Mouse (Mus musculus) embryo, embryonic 9.5 days (tissue): ENCODE measurements around the gene Baiap2l2.
"Not testable (repeated sequence)": the region's sequence is repeated elsewhere in the genome, so short reads cannot be mapped to it uniquely, and the experiment has no call there.

Experiments
- DNase-seq: peaks from one replicate; pipeline ENCODE4 v3.0.0-alpha.2; 2017; ENCODE audit errors: extremely low spot score

Baiap2l2 gene

DNA sequence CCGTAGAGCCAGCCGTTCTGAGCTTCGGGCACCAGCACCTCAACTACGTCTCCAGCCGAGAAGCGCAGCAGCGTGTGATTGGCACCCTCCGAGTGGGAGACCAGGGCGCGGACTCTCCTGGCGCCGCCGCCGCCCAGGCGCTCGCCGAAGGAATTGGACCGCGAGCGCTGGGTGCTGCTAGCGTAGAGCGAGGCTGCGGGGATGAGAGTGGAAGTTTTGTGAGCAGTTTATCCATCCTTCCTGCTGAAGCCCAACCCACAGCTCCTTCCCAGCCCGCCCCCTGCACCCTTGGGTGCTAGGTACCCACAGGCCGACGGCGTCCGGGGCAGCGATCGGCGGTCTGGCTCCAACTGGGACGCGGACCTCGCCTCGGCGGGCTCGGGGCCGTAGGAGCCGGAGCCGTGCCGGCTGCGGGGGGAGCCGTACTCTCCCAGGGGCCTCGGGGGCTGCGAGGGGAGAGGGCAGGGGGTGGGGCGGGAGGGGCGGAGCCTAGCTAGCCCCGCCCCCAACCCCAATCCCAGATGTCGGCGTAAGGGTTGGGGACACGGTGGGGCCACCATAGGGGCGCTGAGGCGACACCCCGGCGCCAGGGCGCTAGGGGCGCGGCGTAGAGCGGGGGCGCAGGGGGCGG, 24.1 kb downstream of the Baiap2l2 start:
- peak; percentile 45 for DNase-seq

GRCm38 (mm10) chr15:79258521-79258920, 26.8 kb downstream of the Baiap2l2 start:
- DNase-seq = no peak

DNA sequence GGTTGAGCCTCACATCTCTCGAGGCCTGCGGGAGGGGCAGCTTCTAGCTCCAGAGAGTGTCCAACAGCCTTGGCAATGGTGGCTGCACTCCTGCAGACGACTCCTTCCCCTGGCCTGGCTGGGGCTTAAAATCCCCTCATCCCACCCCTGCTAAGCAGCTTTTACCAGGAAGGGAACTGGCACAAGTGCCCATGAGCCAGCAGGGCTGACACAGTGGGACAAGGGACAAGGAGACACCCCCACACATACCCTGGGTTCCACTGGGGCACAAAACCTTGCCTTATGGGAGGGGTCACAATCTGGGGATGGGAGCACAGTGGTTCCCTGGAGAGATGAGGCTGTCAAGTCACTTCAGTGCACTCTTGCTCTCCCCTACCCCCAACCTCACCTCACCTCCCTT, 30.7 kb downstream of the Baiap2l2 start, which contains the start of gene Slc16a8:
Slc16a8 (minus strand) TSS at position 101 of the 400 bp plus-strand sequence.
- no peak for DNase-seq

GRCm38 (mm10) chr15:79252580-79252979, 32.8 kb downstream of the Baiap2l2 start:
- DNase-seq = no peak

GRCm38 (mm10) chr15:79251781-79252491, 33.4 kb downstream of the Baiap2l2 start:
- DNase-seq = peak; percentile 42

DNA sequence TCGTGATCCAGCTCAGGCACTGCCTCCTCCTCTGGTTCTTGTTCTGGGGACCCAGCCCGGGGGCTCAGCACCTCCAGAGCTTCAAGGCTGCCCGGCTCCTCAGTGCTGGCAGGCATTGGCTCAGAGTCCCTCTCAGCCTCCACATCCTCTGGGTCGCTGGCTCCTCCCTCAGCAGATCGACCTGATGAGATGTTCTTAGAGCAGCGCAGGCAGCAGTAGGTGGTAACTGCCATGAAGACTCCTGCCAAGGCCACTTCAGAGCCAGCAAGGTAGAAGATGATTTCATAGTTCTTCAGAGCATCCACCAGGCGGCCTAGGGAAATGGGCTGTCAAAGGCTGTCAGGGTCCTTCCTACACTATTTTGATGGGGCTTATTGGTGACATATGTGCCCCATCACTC, 34.2 kb downstream of the Baiap2l2 start:
- no peak for DNase-seq

DNA sequence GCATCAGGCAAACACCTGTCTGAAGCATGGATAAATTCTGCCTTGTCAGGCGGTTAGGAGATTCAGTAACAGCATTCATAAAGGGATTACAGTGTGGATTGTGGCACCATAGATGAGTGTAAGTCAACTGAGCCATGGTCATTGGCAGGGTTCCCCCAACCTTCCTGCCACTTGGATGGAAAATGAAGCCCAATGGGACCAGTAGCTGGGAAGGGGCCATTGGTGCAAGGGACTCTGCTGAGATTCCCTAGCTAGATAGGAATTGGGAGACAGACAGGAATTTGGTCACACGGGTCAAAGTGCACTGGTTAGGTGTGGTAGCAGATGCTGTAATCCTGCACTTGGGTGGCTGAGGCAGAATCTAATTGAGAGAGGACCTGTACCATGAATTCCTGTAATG, 35.1 kb downstream of the Baiap2l2 start:
- DNase-seq = no peak

DNA sequence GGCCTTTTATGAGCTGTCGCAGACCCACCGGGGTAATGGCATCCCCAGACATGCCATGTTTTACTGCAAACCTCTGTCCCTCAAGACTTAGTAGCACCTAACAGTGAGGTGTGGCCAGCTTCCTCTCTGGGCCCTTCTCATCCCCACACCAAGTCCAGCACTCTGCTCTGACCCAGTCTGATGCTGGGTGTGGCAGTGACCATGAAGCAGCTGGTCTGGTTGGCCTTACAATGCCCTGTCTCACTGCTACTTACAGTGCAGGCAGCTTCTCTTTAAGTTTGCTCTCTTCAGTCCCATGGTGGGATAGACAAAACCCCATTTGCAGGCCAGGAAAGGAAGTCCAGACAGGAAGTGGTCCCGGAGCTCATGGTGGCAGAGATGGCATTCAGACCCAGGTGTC, 40.0 kb downstream of the Baiap2l2 start:
- DNase-seq = no peak

DNA sequence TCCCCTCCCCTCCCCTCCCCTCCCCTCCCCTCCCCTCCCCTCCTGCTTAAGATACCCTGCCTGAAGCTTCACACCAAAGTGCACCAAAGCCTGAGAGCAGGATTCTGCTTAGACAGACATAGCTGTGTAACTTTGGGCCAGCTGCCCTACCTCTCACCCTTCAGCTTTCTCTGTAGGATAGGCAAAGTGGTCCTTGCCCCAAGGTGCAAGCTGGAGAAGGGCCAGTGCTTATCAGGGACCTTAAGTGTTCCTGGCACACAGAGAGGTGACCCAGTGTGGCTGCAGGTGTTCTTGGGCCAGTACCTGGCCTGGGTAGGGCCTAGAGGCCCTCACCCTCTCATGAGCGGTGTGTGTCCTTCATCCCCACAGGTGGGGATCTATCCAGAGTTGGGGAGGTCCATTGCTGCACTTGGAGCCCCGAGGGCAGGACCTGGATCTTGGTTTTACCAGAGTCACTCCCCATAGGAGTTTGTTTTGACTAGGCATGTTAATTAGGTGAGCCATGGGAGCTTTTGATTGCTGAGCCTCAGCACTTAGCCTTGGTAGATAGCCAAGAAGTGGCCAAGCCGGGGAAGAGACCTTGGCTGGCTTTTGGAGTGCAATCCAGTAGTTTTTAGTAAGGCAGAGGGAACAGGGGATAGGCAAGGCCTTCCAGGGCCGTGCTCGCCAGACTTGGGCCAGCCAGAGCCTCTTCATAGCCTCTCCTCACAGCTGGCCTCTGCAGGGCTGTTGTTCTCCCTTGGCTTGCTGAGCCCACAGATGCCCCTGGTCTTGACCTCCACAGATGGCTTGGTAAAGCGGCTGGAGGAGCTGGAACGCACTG, 41.1 kb downstream of the Baiap2l2 start:
- DNase-seq = no peak

DNA sequence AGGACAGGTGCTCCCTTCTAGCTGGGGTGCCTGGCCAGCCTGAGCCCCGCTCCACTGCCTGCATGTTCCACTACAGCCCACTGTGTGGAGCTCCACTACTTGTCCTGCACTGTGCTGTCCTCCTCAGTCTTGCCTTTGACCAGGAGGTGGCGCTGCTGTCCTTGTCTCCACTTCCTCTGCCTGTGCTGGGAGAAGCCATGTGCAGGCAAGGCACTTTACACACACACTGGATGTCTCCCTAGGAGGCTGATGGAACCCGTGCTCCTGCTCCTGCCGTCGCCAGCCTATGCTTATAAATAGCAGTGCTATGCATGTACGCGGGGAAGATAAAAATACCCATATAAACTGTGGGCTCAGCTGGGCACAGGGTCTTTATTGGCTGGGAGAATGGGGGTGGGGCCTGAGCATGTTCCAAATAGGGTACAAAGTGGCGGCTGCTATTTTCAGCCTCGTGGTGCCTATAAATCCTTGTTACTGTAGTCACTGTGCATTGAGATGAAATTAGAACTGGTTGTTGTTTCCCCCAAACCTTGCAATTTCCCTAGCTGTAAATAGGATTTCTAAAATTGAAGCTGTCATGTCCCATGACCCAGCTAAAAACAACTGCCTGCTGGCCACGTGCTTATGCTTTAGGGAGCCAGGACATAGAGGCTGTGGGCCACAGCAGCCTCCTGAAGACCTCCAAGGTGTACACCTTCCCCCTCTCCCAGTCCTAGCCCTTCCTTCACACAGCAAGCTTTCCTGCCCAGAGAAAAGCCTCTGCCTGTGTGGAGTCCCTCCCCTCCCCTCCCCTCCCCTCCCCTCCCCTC, 41.9 kb downstream of the Baiap2l2 start:
- peak; percentile 97 for DNase-seq

- DNase-seq = no peak
These were observed 42.6 kb downstream of the Baiap2l2 start for GRCm38 (mm10) chr15:79242574-79243233.

GRCm38 (mm10) chr15:79238036-79238435, 47.3 kb downstream of the Baiap2l2 start:
- no peak for DNase-seq

- DNase-seq = no peak
These were observed 50.1 kb downstream of the Baiap2l2 start for GRCm38 (mm10) chr15:79235268-79235667.

- DNase-seq = peak; percentile 89
These were observed 56.1 kb downstream of the Baiap2l2 start, which contains the start of the genes Pick1 and Gm49486 for GRCm38 (mm10) chr15:79229058-79229821. Gene Pick1 (plus strand): TSS chr15:79229173. Gene Gm49486 (plus strand): TSS chr15:79229391.

GRCm38 (mm10) chr15:79225780-79226179, 59.6 kb downstream of the Baiap2l2 start:
- DNase-seq = not testable (repeated sequence)

GRCm38 (mm10) chr15:79224685-79225084, 60.7 kb downstream of the Baiap2l2 start:
- DNase-seq = peak; percentile 95

DNA sequence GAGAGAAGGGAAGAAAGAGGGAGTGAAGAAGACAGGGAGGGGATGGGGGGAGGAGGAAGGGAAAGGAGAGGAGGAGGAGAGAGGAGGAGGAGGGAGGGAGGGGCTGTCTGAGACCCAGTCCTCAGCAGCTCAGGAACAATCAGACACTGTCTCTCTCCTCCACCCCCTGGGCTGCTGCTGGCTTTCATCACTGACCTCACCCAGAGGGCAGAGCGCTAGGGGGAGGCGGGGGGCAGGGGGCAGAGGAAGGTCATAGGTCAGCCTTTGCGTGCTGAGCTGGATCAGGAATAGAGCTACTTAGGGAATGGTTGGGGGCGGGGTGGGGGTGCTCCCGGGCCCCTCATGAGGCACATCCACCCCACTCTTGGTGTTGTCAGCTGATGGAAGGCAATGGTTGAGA, 61.7 kb downstream of the Baiap2l2 start:
- DNase-seq = peak; percentile 80

DNA sequence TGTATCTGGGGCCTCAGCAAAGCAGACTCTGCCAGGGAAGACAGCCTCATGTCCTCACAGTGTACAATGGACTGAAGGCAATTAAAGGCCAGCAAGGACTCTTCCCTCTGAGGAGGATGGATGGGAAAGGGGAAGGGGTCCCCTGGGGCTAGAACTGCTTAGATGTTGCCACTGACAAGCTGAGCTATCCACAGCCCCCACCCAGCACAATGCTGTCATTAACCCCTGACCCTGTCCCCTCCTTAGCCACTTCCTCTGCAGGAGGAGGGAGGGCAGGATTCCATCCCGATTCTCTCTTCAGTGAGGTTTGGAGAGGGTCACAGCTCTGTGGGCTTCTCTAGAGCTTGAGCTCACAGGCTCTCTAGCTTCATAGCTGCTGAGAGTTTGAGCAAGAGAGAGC, 65.8 kb downstream of the Baiap2l2 start:
- DNase-seq = peak; percentile 82

- DNase-seq = no peak
These were observed 69.1 kb downstream of the Baiap2l2 start for GRCm38 (mm10) chr15:79216191-79216590.

DNA sequence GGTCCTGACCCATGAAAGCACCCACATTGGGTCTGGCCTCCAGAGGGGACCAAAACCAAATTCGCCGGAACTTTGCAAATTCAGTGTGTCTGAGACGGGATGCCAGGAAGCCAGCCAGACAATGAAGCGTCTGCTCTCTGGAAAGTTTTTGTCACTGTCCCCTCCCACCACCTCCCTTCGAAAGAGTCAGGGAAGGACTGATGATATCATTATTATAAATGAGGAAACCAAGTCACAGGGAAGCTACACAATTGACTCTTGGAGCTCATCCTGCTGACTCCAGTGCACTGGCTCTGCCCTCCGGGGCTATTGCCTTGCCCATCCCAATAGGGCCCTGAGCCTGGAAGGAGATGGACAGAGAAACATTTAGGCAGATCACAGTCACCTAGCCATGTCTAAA, 71.7 kb downstream of the Baiap2l2 start:
- no peak for DNase-seq
